Mouse (Mus musculus): Measurements from ENCODE around the gene Larp7. TPM values are rescaled to one million over a fixed set of nuclear protein-coding genes. Genes with fewer than 3 reads are reported as not detected.
A peak's percentile ranks its signal among the peaks of the same experiment; 100 is the strongest.

Larp7 gene
- 22.8 and 29.3 TPM in 2 replicates for polyA plus RNA-seq (2014; fragmentation: Nextera tagmentation; extraction: Ambion mirVana)

DNA sequence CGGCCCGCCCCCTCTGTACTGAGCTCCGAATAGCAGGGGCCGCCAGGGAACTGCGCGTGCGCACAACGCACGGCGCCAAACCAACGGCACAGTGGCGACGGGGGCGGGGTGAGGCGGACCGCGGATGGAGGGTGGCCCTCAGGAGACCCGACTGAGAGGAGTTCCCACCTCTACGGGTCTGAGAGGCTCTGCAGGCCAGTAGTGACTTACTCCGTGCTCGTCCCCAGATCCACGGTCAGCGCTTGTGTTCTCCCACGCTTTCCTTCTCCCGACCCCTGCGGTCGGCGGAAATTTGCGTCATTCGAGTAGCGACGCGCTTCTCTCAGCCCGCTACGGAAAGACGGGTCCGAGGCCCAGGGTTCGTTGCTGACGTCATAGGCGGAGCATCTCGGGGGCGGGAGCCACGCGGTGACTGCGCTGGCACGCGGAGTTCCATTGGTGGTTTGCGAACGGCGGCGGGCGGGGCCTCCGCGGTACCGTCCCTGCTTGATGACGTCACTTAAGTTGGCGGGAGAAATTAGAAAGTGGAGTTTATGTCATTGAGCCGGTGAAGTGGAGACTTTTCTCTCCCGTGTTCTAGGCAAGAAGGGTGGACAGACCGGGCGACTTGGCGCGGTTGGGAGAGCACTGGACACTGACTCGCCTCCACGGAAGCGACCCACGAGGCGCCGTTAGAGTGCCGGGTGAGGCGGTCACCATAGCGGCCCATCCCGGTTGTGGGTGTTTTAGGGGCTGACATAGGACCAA, at the start of gene Larp7, which contains the start of gene Zgrf1:
Gene Larp7, minus strand, starts transcription at position 377 of the 747 bp plus-strand sequence.
Gene Zgrf1, plus strand, starts transcription at position 517 of the 747 bp plus-strand sequence.
- WGBS = under 1% methylated on average over 73 of the region's 73 CpGs
- DNase-seq = peak; percentile 100
- Histone ChIP-seq H3K27me3 (ENCODE audit: control insufficient read depth, insufficient read depth, low read length) (no peaks in the 10 kb centered on the region), H3K4me1 (ENCODE audit: control insufficient read depth, insufficient read depth, low read length) (peaks cover 6% of the 10 kb centered on the region; the same call in 1 of the 2 replicates), H3K27ac (replicated peaks; ENCODE audit: low read depth, low read length) (peak within 1 kb of the TSS; percentile 96), H3K36me3 (ENCODE audit: control insufficient read depth, insufficient read depth, low read length) (no peaks in the 10 kb centered on the region), H3K9ac (replicated peaks; ENCODE audit: low read length) (peak within 1 kb of the TSS; percentile 67), H3K4me2 (ENCODE audit: low read length) (peak within 1 kb of the TSS; percentile 76), H3K9me3 (ENCODE audit: control insufficient read depth, low read length) (no peaks in the 10 kb centered on the region), H3K4me3 (replicated peaks; ENCODE audit: low read depth, low read length) (peak within 1 kb of the TSS; percentile 70)
- peak; percentile 100 for ATAC-seq (ENCODE audit: low FRiP score, low TSS enrichment)

DNA sequence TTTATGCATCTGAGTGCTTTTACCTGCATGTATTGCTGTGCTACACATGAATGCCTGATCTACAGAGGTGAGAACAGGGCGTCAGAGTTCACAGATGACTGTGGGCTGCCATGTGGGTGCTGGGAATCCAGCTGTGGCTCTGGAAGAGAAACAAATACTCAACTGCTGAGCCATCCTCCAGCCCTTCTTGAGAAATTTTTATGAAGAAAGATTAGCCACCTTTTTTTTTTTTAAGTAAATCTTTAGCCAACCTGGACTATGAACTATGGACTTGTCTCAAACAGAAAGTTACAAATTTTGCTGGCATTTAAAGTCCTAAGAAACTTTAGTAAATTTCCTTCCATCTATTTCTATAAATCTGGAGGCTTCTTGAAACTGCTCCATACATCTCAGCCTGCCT, 44.0 kb upstream of the Larp7 start:
- 91% methylated on average over 1 of the region's 1 CpGs for WGBS
- Histone ChIP-seq H3K4me1 (ENCODE audit: control insufficient read depth, insufficient read depth, low read length) (no peaks in the 10 kb centered on the region), H3K4me2 (ENCODE audit: low read length) (no peak overlapping the region), H3K9ac (replicated peaks; ENCODE audit: low read length) (no peak overlapping the region), H3K27ac (replicated peaks; ENCODE audit: low read depth, low read length) (no peak overlapping the region), H3K36me3 (ENCODE audit: control insufficient read depth, insufficient read depth, low read length) (no peaks in the 10 kb centered on the region), H3K4me3 (replicated peaks; ENCODE audit: low read depth, low read length) (no peak overlapping the region), H3K27me3 (ENCODE audit: control insufficient read depth, insufficient read depth, low read length) (no peaks in the 10 kb centered on the region), H3K9me3 (ENCODE audit: control insufficient read depth, low read length) (no peaks in the 10 kb centered on the region)
- no peak for DNase-seq
- ATAC-seq (ENCODE audit: low FRiP score, low TSS enrichment) = no peak

DNA sequence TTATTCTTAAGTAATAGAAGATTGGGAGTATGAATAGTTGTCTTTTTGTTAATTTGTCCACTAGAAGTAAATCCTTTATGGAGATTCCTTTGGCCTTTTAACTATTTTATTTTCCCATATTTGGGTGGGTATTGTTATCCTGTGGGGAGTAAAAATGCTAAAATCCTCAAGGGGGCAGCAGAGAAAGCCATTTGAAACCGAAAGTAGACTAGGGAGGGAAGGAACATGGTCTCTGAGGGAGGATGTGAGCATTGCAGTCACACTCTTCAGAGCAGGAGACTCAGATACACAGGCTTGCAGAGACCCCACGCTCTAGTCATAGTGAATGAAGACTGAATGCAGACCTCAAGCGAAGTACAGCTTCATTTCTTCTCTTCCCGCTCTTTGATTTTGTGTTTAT, 19.4 kb upstream of the Larp7 start:
- DNase-seq = peak; percentile 83
- Histone ChIP-seq H3K4me2 (ENCODE audit: low read length) (no peak overlapping the region), H3K27ac (replicated peaks; ENCODE audit: low read depth, low read length) (no peak overlapping the region), H3K27me3 (ENCODE audit: control insufficient read depth, insufficient read depth, low read length) (no peaks in the 10 kb centered on the region), H3K9ac (replicated peaks; ENCODE audit: low read length) (no peak overlapping the region), H3K4me3 (replicated peaks; ENCODE audit: low read depth, low read length) (no peak overlapping the region), H3K9me3 (ENCODE audit: control insufficient read depth, low read length) (no peaks in the 10 kb centered on the region), H3K4me1 (ENCODE audit: control insufficient read depth, insufficient read depth, low read length) (no peaks in the 10 kb centered on the region), H3K36me3 (ENCODE audit: control insufficient read depth, insufficient read depth, low read length) (no peaks in the 10 kb centered on the region; the same call in 1 of the 2 replicates)
- WGBS = 61% methylated on average over 4 of the region's 4 CpGs
- ATAC-seq (ENCODE audit: low FRiP score, low TSS enrichment) = no peak

DNA sequence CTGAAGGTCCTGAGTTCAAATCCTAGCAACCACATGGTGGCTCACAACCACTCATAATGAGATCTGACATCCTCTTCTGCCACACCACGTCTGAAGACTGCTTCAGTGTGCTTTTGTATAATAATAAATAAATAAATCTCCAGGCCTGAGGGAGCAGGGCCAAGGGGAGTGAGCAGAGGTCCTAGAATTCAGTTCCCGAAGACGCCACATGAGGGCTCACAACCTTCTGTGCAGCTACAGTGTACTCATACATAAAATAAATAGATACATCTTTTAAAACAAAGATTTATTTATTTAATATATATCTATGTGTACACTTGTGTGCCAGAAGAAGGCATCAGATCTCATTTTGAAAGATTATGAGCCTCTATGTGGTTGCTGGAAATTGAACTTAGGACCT, 12.0 kb upstream of the Larp7 start:
- no peaks in the 10 kb centered on the region for H3K27me3 ChIP-seq (ENCODE audit: control insufficient read depth, insufficient read depth, low read length)
- DNase-seq (peak; percentile 16), ATAC-seq (ENCODE audit: low FRiP score, low TSS enrichment) (no peak)
- no peak overlapping the region for H3K27ac ChIP-seq (replicated peaks; ENCODE audit: low read depth, low read length)
- no peak overlapping the region for H3K4me3 ChIP-seq (replicated peaks; ENCODE audit: low read depth, low read length)
- no peaks in the 10 kb centered on the region for H3K9me3 ChIP-seq (ENCODE audit: control insufficient read depth, low read length)
- peaks cover 14% of the 10 kb centered on the region; the same call in 1 of the 2 replicates for H3K36me3 ChIP-seq (ENCODE audit: control insufficient read depth, insufficient read depth, low read length)
- no peak overlapping the region for H3K4me2 ChIP-seq (ENCODE audit: low read length)
- H3K9ac ChIP-seq (replicated peaks; ENCODE audit: low read length) = no peak overlapping the region
- no peaks in the 10 kb centered on the region for H3K4me1 ChIP-seq (ENCODE audit: control insufficient read depth, insufficient read depth, low read length)
- 73% methylated on average over 3 of the region's 3 CpGs for WGBS

DNA sequence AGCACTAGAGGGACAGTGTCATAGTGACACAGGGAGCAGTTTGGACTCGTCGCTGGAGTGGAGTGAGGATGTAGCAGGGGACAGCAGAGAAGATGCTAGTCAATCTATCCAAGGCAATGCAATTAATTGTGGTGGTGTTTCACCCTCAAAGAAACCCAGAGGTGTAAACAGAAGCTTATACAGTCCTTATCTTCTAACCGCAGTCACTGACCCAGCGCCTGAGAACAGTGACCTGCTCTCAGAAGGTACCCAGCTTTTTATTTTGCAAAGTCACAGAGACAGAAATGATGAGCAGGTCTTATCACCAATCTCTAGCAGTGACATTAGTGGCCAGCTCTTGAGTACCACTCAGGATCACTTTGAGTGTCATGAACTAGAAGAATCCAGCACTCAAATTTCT, 9.8 kb upstream of the Larp7 start:
- H3K9me3 ChIP-seq (ENCODE audit: control insufficient read depth, low read length) = no peaks in the 10 kb centered on the region

DNA sequence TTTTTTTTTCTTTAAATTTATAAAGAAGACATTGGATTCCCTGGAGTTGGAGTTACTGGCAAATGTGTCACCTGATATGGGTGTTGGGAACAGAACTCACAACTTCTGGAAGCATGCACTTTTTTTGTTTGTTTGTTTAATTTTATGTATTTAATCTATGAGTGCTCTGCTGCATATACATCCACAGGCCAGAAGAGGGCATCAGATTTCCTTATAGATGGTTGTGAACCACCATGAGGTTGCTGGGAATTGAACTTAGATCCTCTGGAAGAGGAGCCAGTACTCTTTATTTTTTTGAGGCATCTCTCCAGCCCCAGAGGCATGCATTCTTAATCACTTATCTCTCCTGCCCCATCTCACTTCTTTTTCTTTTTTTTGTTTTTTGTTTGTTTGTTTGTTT, 5.1 kb upstream of the Larp7 start:
- Histone ChIP-seq H3K9ac (replicated peaks; ENCODE audit: low read length) (no peak overlapping the region), H3K27me3 (ENCODE audit: control insufficient read depth, insufficient read depth, low read length) (no peaks in the 10 kb centered on the region), H3K4me1 (ENCODE audit: control insufficient read depth, insufficient read depth, low read length) (peaks cover 6% of the 10 kb centered on the region; the same call in 1 of the 2 replicates), H3K36me3 (ENCODE audit: control insufficient read depth, insufficient read depth, low read length) (peaks cover 14% of the 10 kb centered on the region; the same call in 1 of the 2 replicates), H3K4me2 (ENCODE audit: low read length) (no peak overlapping the region), H3K27ac (replicated peaks; ENCODE audit: low read depth, low read length) (no peak overlapping the region), H3K4me3 (replicated peaks; ENCODE audit: low read depth, low read length) (no peak overlapping the region), H3K9me3 (ENCODE audit: control insufficient read depth, low read length) (no peaks in the 10 kb centered on the region)
- no peak for ATAC-seq (ENCODE audit: low FRiP score, low TSS enrichment)
- DNase-seq = peak; percentile 6

More for the DNA sequence above, 9.8 kb upstream of the Larp7 start:
- Histone ChIP-seq H3K9ac (replicated peaks; ENCODE audit: low read length) (no peak overlapping the region), H3K4me3 (replicated peaks; ENCODE audit: low read depth, low read length) (no peak overlapping the region), H3K36me3 (ENCODE audit: control insufficient read depth, insufficient read depth, low read length) (peaks cover 14% of the 10 kb centered on the region; the same call in 1 of the 2 replicates), H3K4me2 (ENCODE audit: low read length) (no peak overlapping the region), H3K4me1 (ENCODE audit: control insufficient read depth, insufficient read depth, low read length) (no peaks in the 10 kb centered on the region), H3K27ac (replicated peaks; ENCODE audit: low read depth, low read length) (no peak overlapping the region), H3K27me3 (ENCODE audit: control insufficient read depth, insufficient read depth, low read length) (no peaks in the 10 kb centered on the region)
- DNase-seq (no peak), ATAC-seq (ENCODE audit: low FRiP score, low TSS enrichment) (no peak)
- WGBS = 97% methylated on average over 4 of the region's 4 CpGs

DNA sequence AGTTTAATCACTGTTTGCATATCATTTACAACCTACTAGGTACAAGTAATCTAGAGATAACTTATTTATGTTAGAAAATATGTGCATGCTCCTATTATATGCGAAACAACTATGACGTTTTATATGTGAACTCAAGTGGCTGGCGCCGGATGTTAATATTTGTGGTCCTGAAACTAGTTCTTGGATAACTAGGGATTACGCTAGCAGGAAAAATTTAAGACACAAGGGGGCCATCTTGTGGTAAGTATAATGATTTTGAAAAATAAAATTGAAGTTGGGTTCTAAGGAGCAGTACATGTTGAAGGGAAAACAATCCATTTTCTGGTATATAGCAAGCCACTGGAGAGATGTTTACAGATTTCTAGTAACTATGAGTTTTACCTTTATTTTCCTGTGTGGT, 1.6 kb upstream of the Larp7 start:
- Histone ChIP-seq H3K27me3 (ENCODE audit: control insufficient read depth, insufficient read depth, low read length) (no peaks in the 10 kb centered on the region), H3K4me2 (ENCODE audit: low read length) (peak overlapping the region; percentile 76), H3K4me3 (replicated peaks; ENCODE audit: low read depth, low read length) (no peak overlapping the region; the same call in 1 of the 2 replicates), H3K27ac (replicated peaks; ENCODE audit: low read depth, low read length) (no peak overlapping the region), H3K9me3 (ENCODE audit: control insufficient read depth, low read length) (no peaks in the 10 kb centered on the region), H3K36me3 (ENCODE audit: control insufficient read depth, insufficient read depth, low read length) (no peaks in the 10 kb centered on the region), H3K4me1 (ENCODE audit: control insufficient read depth, insufficient read depth, low read length) (peaks cover 6% of the 10 kb centered on the region; the same call in 1 of the 2 replicates), H3K9ac (replicated peaks; ENCODE audit: low read length) (no peak overlapping the region)
- ATAC-seq (ENCODE audit: low FRiP score, low TSS enrichment) = no peak
- peak; percentile 68 for DNase-seq
- WGBS = 71% methylated on average over 5 of the region's 5 CpGs

DNA sequence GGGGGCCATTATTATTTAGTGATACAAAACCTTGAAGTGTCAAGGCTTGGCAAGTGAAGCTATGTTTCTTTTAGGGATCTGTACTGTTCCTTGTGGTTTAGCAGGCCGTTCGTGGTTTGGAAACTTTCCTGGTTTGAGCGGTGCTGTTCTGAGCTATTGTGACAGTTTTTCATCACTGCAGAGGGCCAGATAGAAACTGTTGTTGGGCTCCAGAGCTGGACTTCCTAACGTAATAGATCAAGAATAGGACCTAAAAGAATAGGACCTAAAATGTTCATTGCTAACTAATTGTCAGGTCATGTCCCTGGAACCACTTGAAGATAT, 533 bp upstream of the Larp7 start:
- Histone ChIP-seq H3K9ac (replicated peaks; ENCODE audit: low read length) (no peak overlapping the region; the same call in 1 of the 2 replicates), H3K4me3 (replicated peaks; ENCODE audit: low read depth, low read length) (peak overlapping the region; percentile 70), H3K9me3 (ENCODE audit: control insufficient read depth, low read length) (no peaks in the 10 kb centered on the region), H3K27ac (replicated peaks; ENCODE audit: low read depth, low read length) (no peak overlapping the region), H3K27me3 (ENCODE audit: control insufficient read depth, insufficient read depth, low read length) (no peaks in the 10 kb centered on the region), H3K36me3 (ENCODE audit: control insufficient read depth, insufficient read depth, low read length) (no peaks in the 10 kb centered on the region), H3K4me2 (ENCODE audit: low read length) (peak overlapping the region; percentile 76), H3K4me1 (ENCODE audit: control insufficient read depth, insufficient read depth, low read length) (peaks cover 6% of the 10 kb centered on the region; the same call in 1 of the 2 replicates)
- 2% methylated on average over 4 of the region's 4 CpGs for WGBS
- DNase-seq (no peak), ATAC-seq (ENCODE audit: low FRiP score, low TSS enrichment) (no peak)

Data from midbrain, embryonic 14.5 days (tissue).